Mouse (Mus musculus) heart, embryonic 14.5 days (tissue): ENCODE measurements at regions not wholly inside any gene's neighbourhood (a gene's known extent, or its start where the extent isn't known, plus 50 kb on each side); places are given as distances from the start of the nearest gene placed in this dataset.

Source experiments
- ATAC-seq: fragments of 200-750 bp; cut with Nextera tagmentation; 2 replicates; pipeline ENCODE4 v1.8.0; 2017; ENCODE audit warnings: low read depth, moderate TSS enrichment; ENCODE audit not compliant: insufficient number of reproducible peaks, insufficient read depth, low FRiP score
- H3K27ac ChIP-seq, 2 experiments: fragments of 200-500 bp in 1 of 2; fragments of 300-500 bp in 1 of 2; sonication (generic) in 1 of 2; replicated peaks in 1 of 2; 2 replicates each; pipeline ENCODE4 v1.5.1; 2012 to 2014; ENCODE audit warnings: low read depth in 2 of 2, low read length in 2 of 2, control low read depth in 1 of 2, mild to moderate bottlenecking in 1 of 2, mixed read lengths in 1 of 2; ENCODE audit not compliant: control insufficient read depth in 1 of 2, insufficient read depth in 1 of 2
- H3K27me3 ChIP-seq: fragments of 300-500 bp; sonication (generic); 2 replicates; pipeline ENCODE4 v1.6.1; 2014; ENCODE audit warnings: mild to moderate bottlenecking, low read length, control low read depth; ENCODE audit not compliant: control insufficient read depth, insufficient read depth
- H3K36me3 ChIP-seq: fragments of 300-500 bp; sonication (generic); 2 replicates; pipeline ENCODE4 v1.6.1; 2014; ENCODE audit warnings: mild to moderate bottlenecking, control low read depth, low read length, mixed read lengths; ENCODE audit not compliant: control insufficient read depth, insufficient read depth
- H3K4me1 ChIP-seq, 2 experiments: fragments of 200-500 bp in 1 of 2; fragments of 300-500 bp in 1 of 2; sonication (generic) in 1 of 2; 2 replicates each; pipeline ENCODE4 v1.6.1; 2012 to 2014; ENCODE audit warnings: low read length in 2 of 2, control low read depth in 1 of 2, mixed read lengths in 1 of 2; ENCODE audit not compliant: control insufficient read depth in 2 of 2, insufficient read depth in 2 of 2
- H3K4me2 ChIP-seq: fragments of 300-500 bp; sonication (generic); 2 replicates; pipeline ENCODE4 v1.6.1; 2014; ENCODE audit warnings: mild to moderate bottlenecking, low read length
- H3K4me3 ChIP-seq, 2 experiments: fragments of 200-500 bp in 1 of 2; fragments of 300-500 bp in 1 of 2; sonication (generic) in 1 of 2; 2 replicates each; pipeline ENCODE4 v1.5.1; 2012 to 2014; ENCODE audit warnings: low read length in 2 of 2, mild to moderate bottlenecking in 2 of 2, control low read depth in 1 of 2, low read depth in 1 of 2, moderate library complexity in 1 of 2; ENCODE audit not compliant: control insufficient read depth in 1 of 2, insufficient read depth in 1 of 2
- H3K9ac ChIP-seq: fragments of 300-500 bp; sonication (generic); 2 replicates; pipeline ENCODE4 v1.6.1; 2014; ENCODE audit warnings: mild to moderate bottlenecking, low read length
- H3K9me3 ChIP-seq: fragments of 300-500 bp; sonication (generic); 2 replicates; pipeline ENCODE4 v1.6.1; 2016; ENCODE audit warnings: low read length, control low read depth; ENCODE audit not compliant: control insufficient read depth
- WGBS: fragments of 180-500 bp; shearing (Covaris S2); extraction: QIAGEN DNeasy Blood & Tissue Kit; methylation state at CpG from one replicate; pipeline ENCODE4 v1.1.7; 2014; 5-methylcytosine and 5-hydroxymethylcytosine counted together

- 70% methylated on average over 1 of the region's 1 CpGs for WGBS
- no peaks in the 10 kb centered on the region for H3K27me3 ChIP-seq
- H3K9me3 ChIP-seq = no peaks in the 10 kb centered on the region
- H3K4me3 ChIP-seq = no peak overlapping the region
- H3K9ac ChIP-seq = no peak overlapping the region
- H3K27ac ChIP-seq = no peak overlapping the region
- ATAC-seq = no peak
- no peaks in the 10 kb centered on the region for H3K4me1 ChIP-seq
- H3K4me2 ChIP-seq = no peak overlapping the region
- H3K36me3 ChIP-seq = no peaks in the 10 kb centered on the region
Measured at GRCm38 (mm10) chr1:76050264-76050663, 504.2 kb downstream of the Slc4a3 start.

DNA sequence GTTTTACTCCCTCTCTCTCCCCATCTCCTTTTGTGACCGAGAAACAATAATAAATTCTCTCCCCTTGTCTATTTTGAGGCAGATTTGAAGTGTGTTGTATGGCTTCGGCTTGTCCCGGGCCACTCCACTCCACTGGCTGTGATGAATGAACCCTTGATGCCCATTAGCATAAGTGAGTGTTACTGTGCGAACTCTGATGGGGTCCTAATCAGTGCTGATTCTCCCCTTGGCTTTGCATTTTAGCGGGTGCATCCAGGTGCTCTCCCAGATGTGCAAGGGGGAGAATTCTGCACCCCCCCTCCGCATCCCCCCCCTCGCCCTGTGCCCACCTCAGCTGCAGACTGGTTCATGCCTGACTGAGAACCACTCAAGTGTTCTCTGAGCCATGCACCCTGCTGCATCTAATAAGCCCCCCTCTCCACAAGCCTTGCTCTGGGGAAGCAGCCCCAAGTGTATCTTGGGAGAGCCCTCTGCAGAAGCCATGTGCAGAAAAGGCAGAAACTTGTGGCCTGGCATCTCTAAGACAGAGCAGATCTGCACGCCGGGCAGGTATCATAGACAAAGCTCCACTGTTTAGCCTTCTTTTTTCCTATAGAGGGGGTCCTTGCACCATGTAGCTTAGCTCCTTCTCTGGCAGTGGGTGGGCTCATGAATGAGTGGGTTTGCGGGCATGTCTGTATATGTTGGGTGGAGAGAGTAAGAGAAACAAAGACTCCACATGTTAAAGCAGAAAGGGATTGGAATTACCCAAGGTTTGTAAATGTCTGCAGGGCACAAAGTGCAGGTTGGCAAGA, 507.5 kb downstream of the Slc4a3 start:
- H3K27ac ChIP-seq = no peak overlapping the region
- H3K4me2 ChIP-seq = no peak overlapping the region
- 63% methylated on average over 10 of the region's 10 CpGs for WGBS
- H3K36me3 ChIP-seq = no peaks in the 10 kb centered on the region
- H3K9me3 ChIP-seq = no peaks in the 10 kb centered on the region
- H3K9ac ChIP-seq = no peak overlapping the region
- no peaks in the 10 kb centered on the region for H3K4me1 ChIP-seq
- no peak for ATAC-seq
- H3K4me3 ChIP-seq = no peak overlapping the region
- H3K27me3 ChIP-seq = no peaks in the 10 kb centered on the region

GRCm38 (mm10) chr1:76065783-76066182, 519.7 kb downstream of the Slc4a3 start:
- Histone ChIP-seq H3K9ac (no peak overlapping the region), H3K9me3 (no peaks in the 10 kb centered on the region), H3K4me2 (no peak overlapping the region), H3K27me3 (no peaks in the 10 kb centered on the region), H3K4me1 (peaks cover 3 to 4% of the 10 kb centered on the region in 2 experiments; a peak in 3 of 4 replicates), H3K36me3 (no peaks in the 10 kb centered on the region), H3K27ac (no peak overlapping the region), H3K4me3 (no peak overlapping the region)
- no peak for ATAC-seq
- 79% methylated on average over 6 of the region's 6 CpGs for WGBS

GRCm38 (mm10) chr1:76070831-76071321, 524.8 kb downstream of the Slc4a3 start:
- no peak for ATAC-seq
- Histone ChIP-seq H3K9me3 (no peaks in the 10 kb centered on the region), H3K9ac (no peak overlapping the region), H3K4me2 (peak overlapping the region; percentile 24; the same call in 1 of the 2 replicates), H3K36me3 (no peaks in the 10 kb centered on the region), H3K27ac (no peak overlapping the region), H3K27me3 (no peaks in the 10 kb centered on the region), H3K4me3 (no peak overlapping the region), H3K4me1 (peaks cover 10 to 15% of the 10 kb centered on the region in 2 experiments)
- WGBS = 35% methylated on average over 16 of the region's 16 CpGs

- Histone ChIP-seq H3K27ac (0 out of 4 replicates have a peak overlapping the region, but pooled peaks of 1 of the 2 experiments have one; percentile 3), H3K9me3 (no peaks in the 10 kb centered on the region), H3K36me3 (no peaks in the 10 kb centered on the region), H3K27me3 (no peaks in the 10 kb centered on the region), H3K4me2 (no peak overlapping the region), H3K9ac (no peak overlapping the region), H3K4me1 (peaks cover 10 to 17% of the 10 kb centered on the region in 2 experiments), H3K4me3 (no peak overlapping the region)
- ATAC-seq = no peak
- WGBS = 53% methylated on average over 3 of the region's 3 CpGs
Measured at GRCm38 (mm10) chr1:76075213-76075612, 529.1 kb downstream of the Slc4a3 start.

DNA sequence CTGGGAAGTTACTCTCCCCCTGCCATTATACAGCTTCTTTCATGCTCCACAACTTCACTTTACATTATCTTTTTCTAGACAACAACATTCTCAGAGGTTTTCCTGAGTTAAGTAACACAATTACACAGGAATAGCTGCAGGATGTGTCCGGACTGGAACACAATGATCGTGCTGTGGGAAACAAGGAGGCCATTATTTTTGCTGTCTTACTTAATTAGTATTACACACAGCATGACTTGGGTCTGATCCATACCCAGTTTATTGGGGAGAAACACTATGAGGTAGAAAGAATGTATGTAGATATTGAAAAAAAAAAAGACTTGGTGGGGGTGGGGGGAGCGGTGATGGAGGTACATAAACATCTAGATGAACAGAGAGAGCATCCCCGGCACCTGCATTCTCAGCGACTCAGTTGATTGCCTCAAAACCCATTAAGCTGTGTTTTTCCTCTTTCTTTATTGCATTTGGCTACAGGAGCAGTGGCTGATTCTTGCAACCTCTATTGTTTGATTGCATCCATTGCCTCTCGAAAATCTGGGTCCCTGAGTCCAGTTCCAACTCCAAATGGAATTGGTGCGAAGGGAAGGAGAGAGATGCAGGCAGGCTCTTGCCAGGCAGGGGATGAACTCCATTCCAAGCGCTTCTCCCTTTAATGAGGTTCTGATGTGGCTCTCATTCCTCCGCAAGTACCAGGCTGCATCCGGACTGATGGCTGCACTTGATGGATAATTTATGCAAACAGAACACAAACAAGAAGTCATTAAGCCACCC, 529.8 kb downstream of the Slc4a3 start:
- H3K9ac ChIP-seq = no peak overlapping the region
- no peak for ATAC-seq
- no peaks in the 10 kb centered on the region for H3K27me3 ChIP-seq
- H3K27ac ChIP-seq = no peak overlapping the region
- no peak overlapping the region for H3K4me3 ChIP-seq
- WGBS = 64% methylated on average over 10 of the region's 10 CpGs
- no peaks in the 10 kb centered on the region for H3K9me3 ChIP-seq
- no peaks in the 10 kb centered on the region for H3K36me3 ChIP-seq
- no peak overlapping the region for H3K4me2 ChIP-seq
- H3K4me1 ChIP-seq = peaks cover 6 to 17% of the 10 kb centered on the region in 2 experiments

GRCm38 (mm10) chr1:76080241-76080640, 534.2 kb downstream of the Slc4a3 start:
- Histone ChIP-seq H3K36me3 (no peaks in the 10 kb centered on the region), H3K4me3 (no peak overlapping the region), H3K27ac (no peak overlapping the region), H3K4me1 (peaks cover 18 to 35% of the 10 kb centered on the region in 2 experiments), H3K9me3 (no peaks in the 10 kb centered on the region), H3K9ac (no peak overlapping the region), H3K27me3 (no peaks in the 10 kb centered on the region), H3K4me2 (0 out of 2 replicates have a peak overlapping the region, but pooled peaks have one; percentile 11)
- 81% methylated on average over 6 of the region's 6 CpGs for WGBS
- ATAC-seq = no peak
